In the genomic region with DNA sequence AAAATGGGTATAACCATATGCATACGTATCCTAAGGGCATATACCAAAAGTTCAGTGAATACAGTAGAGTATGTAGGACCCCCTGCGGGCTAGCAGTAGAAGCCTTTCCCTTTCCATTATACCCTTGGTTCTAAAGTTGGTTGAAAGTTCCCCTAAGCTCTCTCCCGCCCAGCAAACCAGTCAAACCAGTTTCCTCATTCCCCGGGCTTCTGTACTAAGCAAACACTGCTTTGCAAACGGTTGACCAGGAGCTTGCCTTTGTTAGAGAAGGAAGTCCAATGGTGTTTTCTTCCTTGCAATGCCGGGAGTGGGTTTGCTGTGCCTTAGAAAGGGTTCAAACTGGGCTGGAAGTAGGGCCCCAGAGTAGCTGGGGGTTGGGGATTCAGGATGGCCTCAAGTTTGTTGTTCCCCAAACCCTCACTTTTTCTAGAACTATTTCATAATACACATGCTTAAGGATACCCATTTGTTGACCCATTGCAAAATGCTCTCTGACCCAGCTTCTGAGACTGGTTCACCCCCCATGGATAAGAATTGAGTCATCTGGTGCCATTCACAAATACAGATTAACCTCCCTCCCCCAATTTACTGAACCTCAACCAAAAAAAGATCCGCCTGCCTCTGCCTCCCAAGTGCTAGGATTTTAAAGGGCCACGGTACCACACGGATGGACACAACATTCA, we compare ENCODE assay signal across 11 mouse cellular contexts. TPM values are rescaled to one million over a fixed set of nuclear protein-coding genes. Genes with fewer than 3 reads are reported as not detected.
DNase-seq lines count a peak whose midpoint lies in the region; ATAC-seq and TF ChIP-seq lines count a peak whose summit lies in the region.
"Had no signal": no experiment of that assay in that cellular context is flagged by ENCODE, and none has a peak within 500 bp of the region (broad histone marks: within the 10 kb centered on the region; RNA-seq: fewer than 3 reads in every experiment).

No protein-coding gene starts in this region.

- peak overlapping the region; percentile 30 for H3K4me2 ChIP-seq in intestine, embryonic 15.5 days (replicated peaks)
- no peak overlapping the region for H3K4me2 ChIP-seq in liver, embryonic 13.5 days
- H3K4me2 ChIP-seq: midbrain, embryonic 12.5 days had no signal

- no peak for TF ChIP-seq POLR2A in thymus, adult 2 months (IDR thresholded peaks at IDR 0.05; ENCODE audit: control insufficient read depth, extremely low read depth, insufficient read depth, low read length, poor library complexity)

- no peak for TF ChIP-seq CTCF in thymus, adult 2 months (IDR thresholded peaks at IDR 0.05; ENCODE audit: borderline replicate concordance, control insufficient read depth, extremely low read depth, insufficient read depth, low read length, poor library complexity)

- H3K4me3 ChIP-seq in intestine, embryonic 15.5 days (replicated peaks), result no peak overlapping the region
- H3K4me3 ChIP-seq in liver, embryonic 13.5 days (replicated peaks), result no peak overlapping the region
- H3K4me3 ChIP-seq in thymus, adult 2 months (ENCODE audit: control insufficient read depth, insufficient read depth, low read length), result no peak overlapping the region
- H3K4me3 ChIP-seq: gastrocnemius, adult 2 months; midbrain, embryonic 12.5 days had no signal

- no peaks in the 10 kb centered on the region for H3K27me3 ChIP-seq in intestine, embryonic 15.5 days (replicated peaks)
- H3K27me3 ChIP-seq in liver, embryonic 13.5 days, result peaks cover 15% of the 10 kb centered on the region
- H3K27me3 ChIP-seq in thymus, adult 2 months (ENCODE audit: control insufficient read depth, insufficient read depth, low read length), result no peaks in the 10 kb centered on the region

- peak overlapping the region; percentile 79 for H3K27ac ChIP-seq in intestine, embryonic 15.5 days
- H3K27ac ChIP-seq in liver, embryonic 13.5 days, result peak overlapping the region; percentile 35
- no peak overlapping the region for H3K27ac ChIP-seq in thymus, adult 2 months (ENCODE audit: control insufficient read depth, insufficient read depth, low read length)
- H3K27ac ChIP-seq: gastrocnemius, adult 2 months; midbrain, embryonic 12.5 days had no signal

- H3K9me3 ChIP-seq in intestine, embryonic 15.5 days, result no peaks in the 10 kb centered on the region
- no peaks in the 10 kb centered on the region for H3K9me3 ChIP-seq in liver, embryonic 13.5 days (replicated peaks)
- H3K9me3 ChIP-seq: midbrain, embryonic 12.5 days had no signal

- DNase-seq in adipocyte (ENCODE audit: low spot score), result peak; percentile 54
- no peak for DNase-seq in liver, embryonic 13.5 days
- no peak for DNase-seq in thymus, adult 2 months
- no peak for DNase-seq in spleen, postnatal 36 days (ENCODE audit: low spot score in 2 of 2)
- DNase-seq in frontal cortex, postnatal 25 days (ENCODE audit: low spot score in 2 of 2), result no peak
- DNase-seq: gastrocnemius, adult 2 months; heart, postnatal 36 days had no signal

- peak; percentile 69 for ATAC-seq in intestine, embryonic 15.5 days
- no peak for ATAC-seq in liver, embryonic 13.5 days (ENCODE audit: low read depth)
- ATAC-seq in megakaryocyte progenitor cell, adult 5-6 weeks (replicated peaks; ENCODE audit: poor library complexity), result peak; percentile 40
- no peak for ATAC-seq in inflammation-experienced regulatory T-cells, adult 6 months

- 56% methylated on average over 9 of the region's 9 CpGs for WGBS in intestine, embryonic 15.5 days
- 46% methylated on average over 9 of the region's 9 CpGs for WGBS in liver, embryonic 13.5 days (ENCODE audit: insufficient replicate concordance)
- 79% methylated on average over 9 of the region's 9 CpGs for WGBS in thymus, adult 2 months

- no peaks in the 10 kb centered on the region for H3K36me3 ChIP-seq in intestine, embryonic 15.5 days
- no peaks in the 10 kb centered on the region for H3K36me3 ChIP-seq in liver, embryonic 13.5 days
- no peaks in the 10 kb centered on the region for H3K36me3 ChIP-seq in thymus, adult 2 months (ENCODE audit: control insufficient read depth, insufficient read depth, low read length)
- H3K36me3 ChIP-seq: midbrain, embryonic 12.5 days had no signal

- H3K4me1 ChIP-seq in intestine, embryonic 15.5 days (replicated peaks), result peaks cover 23% of the 10 kb centered on the region
- peaks cover 21% of the 10 kb centered on the region for H3K4me1 ChIP-seq in liver, embryonic 13.5 days (replicated peaks)
- peaks cover 7% of the 10 kb centered on the region for H3K4me1 ChIP-seq in thymus, adult 2 months (replicated peaks; ENCODE audit: control insufficient read depth, insufficient read depth, low read length)
- H3K4me1 ChIP-seq: midbrain, embryonic 12.5 days had no signal

- H3K9ac ChIP-seq in intestine, embryonic 15.5 days, result no peak overlapping the region
- H3K9ac ChIP-seq in liver, embryonic 13.5 days, result no peak overlapping the region; the same call in 1 of the 2 replicates
- H3K9ac ChIP-seq: midbrain, embryonic 12.5 days had no signal

RNA-seq across cellular contexts. Expression of a gene that starts 7.9 kb away (rescaled TPM):
- 152 and 158 TPM in 2 replicates for polyA plus RNA-seq in intestine, embryonic 15.5 days (2015; fragmentation: Nextera tagmentation; extraction: Ambion mirVana)
- polyA plus RNA-seq in liver, embryonic 13.5 days (2015; fragmentation: Nextera tagmentation; extraction: Ambion mirVana), result 12.1 and 17.3 TPM in 2 replicates
- total RNA-seq in megakaryocyte progenitor cell, adult 5-6 weeks (2015), result 0.42 and 1.2 TPM in 2 replicates
- 0.62 and 1.3 TPM in 2 replicates for total RNA-seq in megakaryocyte progenitor cell, adult 5-6 weeks (2017)
- polyA plus RNA-seq in thymus, adult 2 months (2012; rRNA removed), result 23.5 TPM in 2 replicates
- polyA plus RNA-seq in inflammation-experienced regulatory T-cells, adult 6 months (2017; shearing (Covaris generic)), result 1 to 10 TPM in 2 of 3 experiments, under 1 TPM in 1; 0.26 to 2.4 (median 1.1) TPM
- total RNA-seq: heart, postnatal 36 days had no signal

RNA-seq across cellular contexts. Expression of a gene that starts 37.8 kb away (rescaled TPM):
- polyA plus RNA-seq in intestine, embryonic 15.5 days (2015; fragmentation: Nextera tagmentation; extraction: Ambion mirVana), result 15.5 and 20.2 TPM in 2 replicates
- 12.0 and 12.4 TPM in 2 replicates for polyA plus RNA-seq in liver, embryonic 13.5 days (2015; fragmentation: Nextera tagmentation; extraction: Ambion mirVana)
- 111 and 130 TPM in 2 replicates for total RNA-seq in megakaryocyte progenitor cell, adult 5-6 weeks (2015)
- 8.4 and 9.5 TPM in 2 replicates for total RNA-seq in megakaryocyte progenitor cell, adult 5-6 weeks (2017)
- polyA plus RNA-seq in thymus, adult 2 months (2012; rRNA removed), result 69.5 and 76.2 TPM in 2 replicates
- polyA plus RNA-seq in inflammation-experienced regulatory T-cells, adult 6 months (2017; shearing (Covaris generic)), result 100 to 1,000 TPM in 1 of 3 experiments, 10 to 100 TPM in 2; 67.0 to 101 (median 94.0) TPM

Comparison
In these comparisons a context has a peak if more than half of its experiments do, and no peak if none do; other contexts are left out.
1. ATAC-seq: peak in intestine, embryonic 15.5 days (single experiment) and megakaryocyte progenitor cell, adult 5-6 weeks (single experiment); none in liver, embryonic 13.5 days (single experiment) and inflammation-experienced regulatory T-cells, adult 6 months (single experiment).